Mouse (Mus musculus) retina, embryonic 14.5 days (tissue): ENCODE measurements around the gene Ptpa.

Source experiments
- DNase-seq: peaks from one replicate; pipeline ENCODE4 v3.0.0-alpha.2; 2015; ENCODE audit warnings: low spot score

The Ptpa gene

DNA sequence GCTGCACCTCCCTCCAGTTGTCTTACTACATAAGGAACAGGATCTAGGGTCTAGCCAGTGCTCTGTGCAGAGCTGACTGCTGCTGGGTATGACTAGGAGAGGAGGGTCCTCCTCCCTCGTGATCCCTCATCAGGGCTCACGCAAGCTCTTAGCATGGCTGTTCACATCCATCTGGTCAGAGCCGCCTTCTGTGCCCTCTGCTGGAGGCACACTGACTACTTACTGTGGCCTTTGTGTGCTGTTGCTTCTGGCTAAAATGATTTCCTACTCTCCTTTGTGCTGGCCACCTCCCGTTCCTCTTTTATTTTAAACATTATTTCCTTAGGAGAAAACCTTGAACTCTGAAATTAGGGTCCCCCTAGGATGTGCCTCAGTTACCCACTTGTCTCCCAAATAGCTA, 21.0 kb downstream of the Ptpa start:
- no peak for DNase-seq

DNA sequence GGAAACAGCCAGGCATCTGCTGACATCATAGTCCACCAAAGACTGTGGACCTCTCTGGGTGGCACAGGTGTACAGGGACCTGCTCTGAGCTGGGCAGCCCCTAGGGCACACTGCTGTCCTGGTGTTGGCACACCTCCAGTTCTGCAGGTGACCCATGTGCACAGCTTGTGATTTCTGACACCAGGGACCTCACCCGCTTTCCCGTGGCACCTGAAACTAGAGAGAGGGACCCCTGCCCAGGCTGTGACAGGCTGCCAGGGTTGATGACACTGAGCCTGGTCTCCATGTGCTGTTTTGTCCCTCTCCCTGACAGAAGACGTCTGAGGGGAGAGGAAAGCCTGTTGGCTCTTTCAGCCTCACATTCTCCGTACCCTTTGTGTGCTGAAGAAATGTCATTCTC, 22.0 kb downstream of the Ptpa start:
- DNase-seq = no peak

DNA sequence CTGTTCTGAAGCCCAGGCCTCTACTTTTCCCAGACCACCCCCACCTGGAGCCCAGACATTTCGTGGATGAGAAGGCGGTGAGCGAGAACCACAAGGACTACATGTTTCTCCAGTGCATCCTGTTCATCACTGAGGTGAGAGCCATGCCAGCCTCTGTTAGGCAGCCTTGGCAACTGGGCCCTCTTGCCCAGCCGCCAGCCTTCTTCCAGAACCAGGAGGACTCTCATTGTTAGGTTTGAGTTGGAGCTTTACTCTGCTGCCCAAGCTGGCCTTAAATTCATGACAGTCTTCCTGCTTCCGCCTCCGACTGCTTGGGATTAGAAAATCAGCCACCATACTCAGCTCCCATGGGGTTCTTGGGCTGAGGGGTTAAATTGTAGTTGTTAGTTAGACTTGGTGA, 23.8 kb downstream of the Ptpa start:
- DNase-seq = no peak

GRCm38 (mm10) chr2:30440211-30440700, 24.4 kb downstream of the Ptpa start:
- DNase-seq = no peak

- peak; percentile 94 for DNase-seq
Observed at GRCm38 (mm10) chr2:30440701-30441517, 25.1 kb downstream of the Ptpa start.

GRCm38 (mm10) chr2:30441518-30442497, 26.0 kb downstream of the Ptpa start:
- DNase-seq = peak; percentile 85

DNA sequence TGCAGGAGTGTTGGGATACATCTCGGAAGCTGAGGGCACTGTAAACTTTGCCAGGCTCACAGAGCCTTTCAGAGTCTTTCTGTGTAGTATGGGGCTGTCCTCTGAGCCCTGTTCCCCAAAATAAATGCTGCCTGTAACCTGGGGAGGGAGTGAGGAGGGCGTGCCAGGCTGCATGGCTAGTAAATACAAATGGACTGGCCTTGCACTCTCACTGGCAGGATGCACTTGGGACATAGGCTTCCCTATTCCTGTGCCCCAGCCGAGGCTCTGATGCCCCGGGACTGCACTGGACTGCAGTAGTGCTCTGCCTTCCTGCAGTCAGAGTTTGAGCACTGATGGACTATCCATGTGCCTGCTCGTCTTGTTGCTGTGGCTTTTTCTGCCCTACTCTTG, 26.7 kb downstream of the Ptpa start:
- DNase-seq = no peak

- DNase-seq = no peak
Observed at GRCm38 (mm10) chr2:30443281-30443680, 27.4 kb downstream of the Ptpa start.

- DNase-seq = no peak
Observed at GRCm38 (mm10) chr2:30444006-30444405, 28.2 kb downstream of the Ptpa start.

DNA sequence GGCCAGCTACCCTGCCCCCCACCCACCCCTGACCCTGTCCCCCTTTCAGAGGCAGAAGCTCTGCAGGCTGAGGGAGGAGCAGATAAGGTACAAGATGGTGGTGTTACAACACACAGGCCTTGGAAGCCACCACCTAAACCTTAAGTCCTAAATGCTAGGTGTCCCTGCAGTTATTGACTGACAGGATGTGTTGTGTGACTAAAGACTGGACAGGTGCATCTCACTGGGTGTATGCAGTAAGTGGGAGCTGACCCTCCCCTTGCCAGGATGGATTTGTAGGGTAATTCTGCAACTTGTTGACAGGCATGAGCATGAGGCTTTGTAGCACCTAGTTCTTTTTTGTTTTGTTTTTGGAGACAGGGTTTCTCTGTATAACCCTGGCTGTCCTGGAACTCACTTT, 28.6 kb downstream of the Ptpa start:
- no peak for DNase-seq

DNA sequence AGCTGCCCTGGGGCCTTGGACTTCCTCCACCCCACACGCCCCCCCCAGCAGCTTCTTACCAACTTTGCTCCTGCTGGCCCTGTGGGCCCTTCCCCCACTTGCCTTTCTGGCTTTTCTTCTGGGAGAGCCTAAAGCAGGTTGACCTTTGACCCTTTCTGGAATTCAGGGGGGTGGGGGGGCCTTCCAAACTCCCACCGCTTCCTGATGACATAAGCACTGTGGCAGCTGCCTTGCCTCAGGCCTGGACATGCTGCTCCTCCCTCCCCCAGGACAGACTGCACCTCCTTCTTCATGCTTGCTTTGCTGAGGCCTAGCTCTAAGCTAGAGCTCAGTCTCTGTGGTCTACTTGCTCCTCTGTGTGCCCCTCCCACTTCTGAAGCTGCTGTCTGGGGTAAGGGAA, 29.5 kb downstream of the Ptpa start:
- DNase-seq = no peak

GRCm38 (mm10) chr2:30446891-30447826, 31.3 kb downstream of the Ptpa start:
- DNase-seq = no peak

- DNase-seq = no peak
Observed at GRCm38 (mm10) chr2:30448371-30448770, 32.5 kb downstream of the Ptpa start.

DNA sequence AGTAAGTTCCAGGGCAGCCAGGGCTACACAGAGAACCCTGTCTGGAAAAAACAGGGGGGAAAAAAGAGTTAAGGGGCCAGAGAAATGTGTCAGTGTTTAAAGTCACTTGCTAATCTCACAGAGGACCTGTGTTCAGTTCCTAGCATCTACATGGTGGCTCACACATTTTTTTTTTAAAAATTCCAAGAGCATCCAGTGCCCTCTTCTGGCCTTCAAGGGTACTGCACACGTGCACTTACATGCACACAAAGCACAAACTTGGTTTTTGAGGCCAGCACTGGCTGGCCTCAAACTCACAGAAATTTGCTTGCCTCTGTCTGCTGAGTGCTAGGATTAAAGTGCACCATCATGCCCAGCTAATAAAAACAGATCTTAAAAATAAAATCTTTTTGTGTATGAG, 34.7 kb downstream of the Ptpa start:
- DNase-seq = no peak

DNA sequence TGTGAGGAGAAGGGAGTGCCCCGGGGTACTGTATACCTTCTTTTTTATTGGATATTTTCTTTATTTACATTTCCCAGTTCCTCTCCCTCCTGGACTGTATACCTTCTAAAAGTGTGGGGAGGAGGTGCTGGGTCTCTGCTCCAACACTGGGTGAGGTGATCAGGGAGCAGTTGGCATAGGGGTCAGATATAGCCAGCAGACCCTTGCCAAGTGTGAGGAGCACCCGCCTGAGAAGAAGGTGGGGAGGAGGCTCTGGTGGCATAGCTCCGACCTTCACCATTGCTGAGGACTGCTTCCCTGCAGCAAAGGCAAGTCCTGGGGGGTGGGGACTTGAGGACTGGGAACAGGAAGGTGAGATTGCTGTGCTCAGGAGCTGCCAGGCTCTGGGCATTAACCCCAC, 35.7 kb downstream of the Ptpa start:
- DNase-seq = no peak

GRCm38 (mm10) chr2:30453570-30453969, 37.7 kb downstream of the Ptpa start:
- DNase-seq = no peak

DNA sequence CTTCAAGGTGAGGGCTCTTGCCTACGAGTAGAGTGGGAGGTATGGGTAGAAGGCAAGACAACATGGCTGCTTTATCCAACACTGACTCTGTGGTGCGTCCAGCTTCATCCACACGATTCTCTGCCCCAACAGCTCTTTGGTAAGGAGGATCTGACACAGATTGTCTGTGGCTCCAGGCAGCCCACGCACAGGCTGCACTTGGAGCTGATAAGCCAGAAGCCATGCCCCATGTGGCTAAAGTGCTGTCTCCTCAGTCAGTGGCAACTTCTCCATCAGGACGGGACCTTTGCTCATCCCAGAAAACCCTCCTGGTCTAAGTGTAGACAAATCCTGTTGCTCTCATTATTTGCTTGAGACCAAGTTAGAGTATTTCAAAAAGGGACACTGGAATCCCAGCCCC, 38.7 kb downstream of the Ptpa start:
- no peak for DNase-seq

- DNase-seq = no peak
Observed at GRCm38 (mm10) chr2:30456104-30456980, 40.5 kb downstream of the Ptpa start.

DNA sequence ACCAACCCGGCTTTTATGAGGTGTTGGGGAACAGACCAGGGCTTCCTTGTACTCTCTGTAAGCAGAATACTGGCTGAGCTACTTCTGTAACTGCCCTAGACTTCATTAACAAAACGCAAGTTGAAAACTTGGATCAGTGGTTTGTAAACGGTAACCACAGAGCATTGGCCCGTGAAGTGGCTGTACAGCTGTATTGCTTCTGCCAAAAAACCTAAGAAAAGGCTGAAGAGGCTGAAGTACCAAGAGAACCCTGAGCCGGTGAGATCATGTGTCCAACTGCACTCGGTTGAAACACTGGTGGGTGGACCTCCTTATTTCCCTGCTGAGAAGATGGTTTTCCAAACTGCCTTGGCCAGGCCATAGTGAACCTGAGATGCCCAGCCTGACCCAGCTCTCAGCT, 42.5 kb downstream of the Ptpa start:
- DNase-seq = no peak

DNA sequence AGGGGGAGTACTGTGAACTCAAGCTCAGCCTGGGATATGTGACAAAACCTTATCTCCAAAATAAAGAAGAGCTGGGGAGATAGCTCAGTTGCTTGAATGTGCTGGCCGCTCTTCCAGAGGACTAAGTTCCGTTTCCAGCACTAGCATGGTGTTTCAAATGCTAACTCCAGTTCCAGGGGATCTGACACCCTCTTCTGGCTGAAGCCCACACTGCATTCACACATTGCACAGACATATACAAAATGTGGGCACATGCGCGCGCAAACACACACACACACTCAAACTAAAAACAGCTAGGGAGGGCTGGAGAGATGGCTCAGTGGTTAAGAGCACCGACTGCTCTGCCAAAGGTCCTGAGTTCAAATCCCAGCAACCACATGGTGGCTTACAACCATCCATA, 43.4 kb downstream of the Ptpa start:
- DNase-seq = no peak

DNA sequence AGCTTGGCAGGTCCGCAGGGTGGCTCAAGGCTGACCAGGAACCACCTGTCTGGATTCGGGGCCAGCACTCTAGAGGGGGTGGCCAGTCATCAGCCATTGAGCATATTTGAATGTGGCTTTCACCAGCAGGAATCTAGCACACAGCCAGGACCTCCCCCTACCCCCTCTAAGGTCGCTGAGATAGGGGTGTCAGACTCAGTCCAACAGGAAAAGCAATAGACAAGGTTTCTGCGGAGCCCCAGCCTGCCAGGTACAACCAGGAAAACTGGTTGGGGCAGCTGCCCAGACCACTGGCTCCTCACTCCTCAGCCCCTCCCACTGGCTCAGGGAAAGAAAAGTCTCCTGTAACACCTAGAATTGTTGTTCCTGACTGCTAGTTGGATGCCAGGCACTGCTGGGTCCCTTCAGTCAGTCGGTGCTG, 47.5 kb downstream of the Ptpa start:
- no peak for DNase-seq
